ENCODE assay signal across 29 mouse cellular contexts in the genomic region with DNA sequence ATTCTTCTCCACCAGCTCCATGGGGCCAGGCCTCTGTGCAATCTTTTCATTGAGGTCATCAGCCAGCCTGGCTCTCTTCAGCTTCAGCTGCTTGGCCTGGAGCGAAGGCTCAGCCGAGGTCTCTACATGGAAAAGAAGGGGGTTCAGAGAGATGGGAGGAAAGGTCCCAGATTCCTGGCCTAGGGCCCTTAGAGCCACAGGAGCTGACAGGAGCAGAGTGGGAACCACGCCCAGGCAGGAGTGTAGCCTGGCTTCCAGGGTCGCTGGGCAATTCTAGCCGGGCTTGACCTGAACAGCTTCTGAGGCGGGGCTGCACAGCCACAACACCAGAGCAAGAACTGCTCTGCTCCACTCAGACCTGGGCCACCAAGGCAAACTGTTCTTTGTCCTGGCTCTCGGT. TPM values are rescaled to one million over a fixed set of nuclear protein-coding genes. Genes with fewer than 3 reads are reported as not detected.
DNase-seq lines count a peak whose midpoint lies in the region; ATAC-seq and TF ChIP-seq lines count a peak whose summit lies in the region.
"Had no signal": no experiment of that assay in that cellular context is flagged by ENCODE, and none has a peak within 500 bp of the region (broad histone marks: within the 10 kb centered on the region; RNA-seq: fewer than 3 reads in every experiment).

No protein-coding gene starts in this region.

- H3K27ac ChIP-seq in embryonic facial prominence, embryonic 13.5 days, result no peak overlapping the region
- H3K27ac ChIP-seq in embryonic facial prominence, embryonic 10.5 days (replicated peaks), result no peak overlapping the region
- 0 out of 2 replicates have a peak overlapping the region, but pooled peaks have one; percentile 14 for H3K27ac ChIP-seq in layer of hippocampus, adult 2 months
- peak overlapping the region; percentile 27 for H3K27ac ChIP-seq in spleen, adult 2 months (ENCODE audit: insufficient read depth, low read length)
- H3K27ac ChIP-seq: embryonic facial prominence, embryonic 15.5 days; forebrain, embryonic 13.5 days; heart, embryonic 10.5 days; heart, embryonic 15.5 days; hindbrain, embryonic 12.5 days; kidney, postnatal 0 days; midbrain, embryonic 10.5 days; neural tube, embryonic 12.5 days had no signal

- 92% methylated on average over 7 of the region's 7 CpGs for WGBS in embryonic facial prominence, embryonic 13.5 days
- WGBS in embryonic facial prominence, embryonic 10.5 days, result 87% methylated on average over 7 of the region's 7 CpGs
- 89% methylated on average over 7 of the region's 7 CpGs for WGBS in spleen, adult 2 months
- WGBS in lung, adult 2 months, result 80% methylated on average over 7 of the region's 7 CpGs

- H3K9ac ChIP-seq in embryonic facial prominence, embryonic 13.5 days, result 0 out of 2 replicates have a peak overlapping the region, but pooled peaks have one; percentile 21
- H3K9ac ChIP-seq: embryonic facial prominence, embryonic 15.5 days; forebrain, embryonic 13.5 days; heart, embryonic 15.5 days; hindbrain, embryonic 12.5 days; neural tube, embryonic 12.5 days had no signal

- no peak overlapping the region for H3K4me2 ChIP-seq in embryonic facial prominence, embryonic 13.5 days
- H3K4me2 ChIP-seq: embryonic facial prominence, embryonic 15.5 days; forebrain, embryonic 13.5 days; heart, embryonic 15.5 days; hindbrain, embryonic 12.5 days; neural tube, embryonic 12.5 days had no signal

- H3K36me3 ChIP-seq in embryonic facial prominence, embryonic 13.5 days, result peaks cover 44% of the 10 kb centered on the region
- H3K36me3 ChIP-seq in embryonic facial prominence, embryonic 10.5 days (replicated peaks), result peaks cover 59% of the 10 kb centered on the region
- peaks cover 38% of the 10 kb centered on the region for H3K36me3 ChIP-seq in spleen, adult 2 months (ENCODE audit: control insufficient read depth, insufficient read depth, low read length)

- TF ChIP-seq CTCF in layer of hippocampus, adult 2 months (conservative IDR thresholded peaks at IDR 0.05), result no peak
- no peak for TF ChIP-seq CTCF in spleen, adult 2 months (IDR thresholded peaks at IDR 0.05; ENCODE audit: extremely low read depth, insufficient read depth, insufficient read length, insufficient replicate concordance)
- no peak for TF ChIP-seq CTCF in lung, adult 2 months (IDR thresholded peaks at IDR 0.05; ENCODE audit: insufficient read depth, low read length)

- no peaks in the 10 kb centered on the region for H3K9me3 ChIP-seq in embryonic facial prominence, embryonic 13.5 days
- H3K9me3 ChIP-seq in embryonic facial prominence, embryonic 10.5 days, result no peaks in the 10 kb centered on the region
- H3K9me3 ChIP-seq: embryonic facial prominence, embryonic 15.5 days; forebrain, embryonic 13.5 days; G1E; heart, embryonic 10.5 days; heart, embryonic 15.5 days; hindbrain, embryonic 12.5 days; midbrain, embryonic 10.5 days; neural tube, embryonic 12.5 days had no signal

- DNase-seq in embryonic facial prominence, embryonic 10.5 days (ENCODE audit: low spot score), result no peak
- DNase-seq in layer of hippocampus, adult 2 months (ENCODE audit: low spot score in 2 of 2), result no peak
- DNase-seq in layer of hippocampus, adult 9-11 months, result no peak
- DNase-seq in spleen, adult 2 months (ENCODE audit: low read depth in 1 of 2, low spot score in 2 of 2), result no peak
- no peak for DNase-seq in spleen, postnatal 10 days (ENCODE audit: low spot score in 2 of 2)
- DNase-seq in embryo, embryonic 11 days, result no peak
- no peak for DNase-seq in lung, adult 2 months
- DNase-seq: adrenal gland, adult 8-10 months; cerebellum, adult 11 months; cerebellum, adult 9-10 months; cerebellum, postnatal 36 days; heart, postnatal 36 days; kidney, adult 8-10 months; kidney, postnatal 4 days; lung, postnatal 36 days; right cerebral cortex, adult 18-20 months had no signal

- H3K4me3 ChIP-seq in embryonic facial prominence, embryonic 13.5 days, result no peak overlapping the region
- no peak overlapping the region for H3K4me3 ChIP-seq in embryonic facial prominence, embryonic 10.5 days
- no peak overlapping the region for H3K4me3 ChIP-seq in layer of hippocampus, adult 2 months
- no peak overlapping the region for H3K4me3 ChIP-seq in spleen, adult 2 months (ENCODE audit: extremely low read depth, insufficient read depth, insufficient read length)
- no peak overlapping the region for H3K4me3 ChIP-seq in lung, adult 2 months (replicated peaks; ENCODE audit: extremely low read depth, low read depth, low read length)
- H3K4me3 ChIP-seq: embryonic facial prominence, embryonic 15.5 days; forebrain, embryonic 13.5 days; heart, embryonic 10.5 days; heart, embryonic 15.5 days; hindbrain, embryonic 12.5 days; midbrain, embryonic 10.5 days; myocyte; neural tube, embryonic 12.5 days had no signal

- no peaks in the 10 kb centered on the region for H3K27me3 ChIP-seq in embryonic facial prominence, embryonic 13.5 days
- no peaks in the 10 kb centered on the region for H3K27me3 ChIP-seq in embryonic facial prominence, embryonic 10.5 days (replicated peaks; ENCODE audit: low read depth, poor library complexity, severe bottlenecking)
- H3K27me3 ChIP-seq in spleen, adult 2 months (ENCODE audit: control insufficient read depth, insufficient read depth, low read length), result no peaks in the 10 kb centered on the region
- H3K27me3 ChIP-seq: embryonic facial prominence, embryonic 15.5 days; forebrain, embryonic 13.5 days; heart, embryonic 15.5 days; hindbrain, embryonic 12.5 days; neural tube, embryonic 12.5 days had no signal

- no peak for ATAC-seq in embryonic facial prominence, embryonic 13.5 days (ENCODE audit: insufficient number of reproducible peaks, insufficient read depth, low FRiP score, low TSS enrichment, low read depth)
- ATAC-seq: forebrain, embryonic 13.5 days; intestine, embryonic 16.5 days; midbrain, embryonic 16.5 days had no signal

- peaks cover 4% of the 10 kb centered on the region; the same call in 1 of the 2 replicates for H3K4me1 ChIP-seq in embryonic facial prominence, embryonic 13.5 days
- peaks cover 11% of the 10 kb centered on the region for H3K4me1 ChIP-seq in embryonic facial prominence, embryonic 10.5 days
- H3K4me1 ChIP-seq in spleen, adult 2 months (ENCODE audit: control insufficient read depth, insufficient read depth, insufficient read length), result peaks cover 22% of the 10 kb centered on the region
- H3K4me1 ChIP-seq in lung, adult 2 months (ENCODE audit: control insufficient read depth, insufficient read depth, low read length), result peaks cover 1% of the 10 kb centered on the region; the same call in 1 of the 2 replicates
- H3K4me1 ChIP-seq: embryonic facial prominence, embryonic 15.5 days; forebrain, embryonic 13.5 days; neural tube, embryonic 12.5 days had no signal

- TF ChIP-seq POLR2A in spleen, adult 2 months (IDR thresholded peaks at IDR 0.05; ENCODE audit: low read depth, low read length), result no peak
- TF ChIP-seq POLR2A in lung, adult 2 months (IDR thresholded peaks at IDR 0.05; ENCODE audit: borderline replicate concordance, extremely low read depth, low read depth, low read length), result no peak

RNA-seq across cellular contexts. Expression of a gene that starts 44.9 kb away (rescaled TPM):
- 25.9 and 26.3 TPM in 2 replicates for polyA plus RNA-seq in embryonic facial prominence, embryonic 13.5 days (2015; fragmentation: Nextera tagmentation; extraction: Ambion mirVana)
- 30.8 and 32.0 TPM in 2 replicates for polyA plus RNA-seq in embryonic facial prominence, embryonic 10.5 days (2016; fragmentation: Nextera tagmentation; extraction: Ambion mirVana)
- total RNA-seq in layer of hippocampus, adult 2 months (2021), result 10 to 100 TPM; 83.0 to 89.2 TPM
- polyA plus RNA-seq in spleen, adult 2 months (2012; rRNA removed), result 12.6 and 13.8 TPM in 2 replicates
- polyA plus RNA-seq in lung, adult 2 months (2012; rRNA removed), result 50.4 and 52.2 TPM in 2 replicates

Comparison
In these comparisons a context has a peak if more than half of its experiments do, and no peak if none do; other contexts are left out.
1. H3K27ac ChIP-seq: peak in layer of hippocampus, adult 2 months (single experiment) and spleen, adult 2 months (single experiment); none in embryonic facial prominence, embryonic 13.5 days (single experiment) and embryonic facial prominence, embryonic 10.5 days (single experiment).